Mouse (Mus musculus) subcutaneous adipose tissue, adult 2 months (tissue): ENCODE results near the gene Prox2. TPM values are rescaled to one million over a fixed set of nuclear protein-coding genes. Genes with fewer than 3 reads are reported as not detected.

Source experiments
- polyA plus RNA-seq: library from polyadenylated mRNA; depleted of rRNA; stranded (reverse); fragments of >200 nt; gene quantifications from 2 replicates; pipeline ENCODE4 v1.2.3, GENCODE M21; 2012; ENCODE audit warnings: low replicate concordance; rRNA removed

Prox2 gene
- 3.9 and 4.6 TPM in 2 replicates for polyA plus RNA-seq

GRCm38 (mm10) chr12:85110698-85111592 lies at the start of gene Prox2, which contains the start of gene Dlst:
Prox2 (minus strand) TSS chr12:85110759.
Dlst (plus strand) TSS chr12:85110833.

GRCm38 (mm10) chr12:85151002-85151774 lies 40.6 kb upstream of the Prox2 start, which contains the start of gene Rps6kl1:
Rps6kl1 (minus strand) TSS chr12:85151264.

Other genes with a start within 250 kb of the Prox2 start
- 7.3 and 14.6 TPM in 2 replicates for gene Ltbp2, start 234.2 kb downstream of the Prox2 start, polyA plus RNA-seq
- 67.1 and 71.7 TPM in 2 replicates for gene Fcf1, start 139.9 kb downstream of the Prox2 start, polyA plus RNA-seq
- gene Arel1, start 139.9 kb downstream of the Prox2 start, polyA plus RNA-seq, result 30.2 and 32.4 TPM in 2 replicates
- 8.2 and 19.3 TPM in 2 replicates for gene Ylpm1, start 114.4 kb downstream of the Prox2 start, polyA plus RNA-seq
- gene Dlst, start 74 bp upstream of the Prox2 start, polyA plus RNA-seq, result 169 and 208 TPM in 2 replicates
- gene Rps6kl1, start 40.5 kb upstream of the Prox2 start, polyA plus RNA-seq, result 2.2 and 5.1 TPM in 2 replicates
- 3.5 and 4.5 TPM in 2 replicates for gene Pgf, start 67.0 kb upstream of the Prox2 start, polyA plus RNA-seq
- gene Eif2b2, start 108.7 kb upstream of the Prox2 start, polyA plus RNA-seq, result 94.5 and 97.0 TPM in 2 replicates
- 5.9 and 7.9 TPM in 2 replicates for gene Mlh3, start 159.8 kb upstream of the Prox2 start, polyA plus RNA-seq
- 7.2 and 8.9 TPM in 2 replicates for gene Acyp1, start 177.7 kb upstream of the Prox2 start, polyA plus RNA-seq
- 0.32 and 2.3 TPM in 2 replicates for gene Zc2hc1c, start 177.8 kb upstream of the Prox2 start, polyA plus RNA-seq
- gene Nek9, start 228.6 kb upstream of the Prox2 start, polyA plus RNA-seq, result 40.6 and 49.8 TPM in 2 replicates